Mouse (Mus musculus): ENCODE results near the gene Stag1. TPM values are rescaled to one million over a fixed set of nuclear protein-coding genes. Genes with fewer than 3 reads are reported as not detected.

Gene Stag1
- 12.5 and 12.8 TPM in 2 replicates for polyA plus RNA-seq (2012; rRNA removed)

DNA sequence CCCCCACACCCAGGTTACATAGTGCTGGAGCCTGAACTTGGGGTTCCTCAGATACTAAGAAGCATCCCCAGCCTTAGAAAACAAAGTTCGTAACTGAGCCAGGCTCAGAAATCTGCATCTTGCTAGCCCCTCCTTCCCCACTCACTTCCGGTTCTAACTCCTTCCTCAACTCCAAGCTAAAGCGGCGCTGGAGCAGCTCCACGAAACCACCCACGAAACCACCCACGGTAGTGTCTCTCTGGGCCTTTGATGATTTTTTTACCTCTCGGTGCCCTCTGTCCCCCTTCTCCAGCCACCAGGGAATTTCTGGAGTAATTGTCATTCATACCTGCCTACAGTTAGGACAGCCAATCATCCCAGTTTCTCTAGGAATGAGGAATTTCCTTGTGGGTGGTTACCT lies at the start of gene Stag1:
TSS of gene Stag1 (plus strand) at position 253 of the 400 bp plus-strand sequence.

DNA sequence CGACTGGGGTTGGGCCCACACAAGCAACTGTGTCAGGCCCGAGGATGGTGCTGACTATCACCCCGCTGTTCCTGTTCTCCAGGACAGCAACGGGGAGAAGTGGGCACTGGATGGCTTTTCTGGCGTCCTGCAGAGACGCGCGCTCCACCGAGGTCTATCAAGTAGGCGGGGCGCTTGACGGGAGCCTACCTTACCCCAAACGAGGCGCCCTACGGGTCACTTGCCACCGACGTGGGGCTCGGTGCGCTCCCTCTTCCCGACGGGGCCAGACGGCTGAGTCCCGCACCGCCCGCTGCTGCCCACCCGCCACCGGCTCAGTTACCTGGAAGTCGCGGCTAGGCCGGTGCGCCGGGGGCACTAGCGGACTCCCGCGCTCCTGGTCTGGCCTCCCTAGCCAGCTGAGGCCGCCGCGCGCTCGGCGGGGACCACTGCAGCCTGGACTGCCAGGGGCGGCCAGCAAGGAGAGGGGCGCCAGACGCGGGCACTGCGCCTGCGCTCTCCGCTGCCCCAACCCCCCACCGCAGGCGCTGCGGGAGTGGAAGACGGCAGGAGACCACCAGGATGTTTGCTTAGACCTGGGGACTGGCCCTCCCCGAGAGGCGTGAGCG lies 26.9 kb upstream of the Stag1 start, which contains the start of gene Slc35g2:
TSS of gene Slc35g2 (minus strand) at position 465 of the 608 bp plus-strand sequence.

Other genes with a start within 250 kb of the Stag1 start
- 0.63 and 0.65 TPM in 2 replicates for gene Il20rb, start 111.0 kb upstream of the Stag1 start, polyA plus RNA-seq (2012; rRNA removed)
- gene Nck1, start 51.7 kb upstream of the Stag1 start, polyA plus RNA-seq (2012; rRNA removed), result 15.1 and 15.5 TPM in 2 replicates
- 0.59 and 0.61 TPM in 2 replicates for gene Slc35g2, start 26.7 kb upstream of the Stag1 start, polyA plus RNA-seq (2012; rRNA removed)

Measured in liver, embryonic 14 days (tissue).